Mouse (Mus musculus) left cerebral cortex, postnatal 25 days (tissue): ENCODE data around the gene Myh13. TPM values are rescaled to one million over a fixed set of nuclear protein-coding genes. Genes with fewer than 3 reads are reported as not detected.

ENCODE experiments used
- DNase-seq, 2 experiments: peaks; one replicate each; pipeline ENCODE4 v3.0.0; 2022; ENCODE audit warnings: low spot score in 2 of 2, mixed read lengths in 1 of 2
- intact Hi-C: fragments of 180-260 bp; cut with DNase I; formaldehyde crosslinking; loops from one replicate; pipeline ENCODE4 v1.15.1; 2025
- total RNA-seq, 2 experiments: library from RNA; stranded (reverse); gene quantifications; 2 replicates each; pipeline ENCODE4 v1.2.3; 2021

Myh13 gene
- total RNA-seq, result under 1 TPM; 0.16 to 0.23 TPM

DNA sequence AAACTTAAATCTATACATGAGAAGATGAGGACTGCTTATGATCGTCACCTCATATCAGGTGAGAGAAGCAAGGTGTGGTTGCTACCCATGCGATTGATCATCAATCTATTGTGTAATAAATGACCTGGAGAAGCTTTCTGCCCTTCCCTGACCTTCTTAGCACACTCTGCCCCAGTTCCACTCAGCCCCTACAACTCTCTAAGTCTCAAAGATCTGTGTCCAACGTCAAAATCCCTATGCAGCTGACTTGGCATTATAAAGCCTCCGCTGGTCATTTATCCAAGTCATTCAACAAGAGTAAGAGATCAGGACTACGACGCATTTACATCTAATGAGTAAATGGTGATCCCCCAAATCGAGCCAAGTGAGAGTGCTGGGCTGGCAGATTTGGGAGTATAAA, at the start of gene Myh13:
Gene Myh13 (plus strand): TSS at position 301 of the 400 bp plus-strand sequence.
- intact Hi-C loops, result no loop called here
- no peak for DNase-seq

GRCm38 (mm10) chr11:67276601-67277174, 44.8 kb upstream of the Myh13 start, which contains the start of gene Myh8:
Gene Myh8 (plus strand): TSS chr11:67277124.
- intact Hi-C loops, result no loop called here
- DNase-seq, result no peak

DNA sequence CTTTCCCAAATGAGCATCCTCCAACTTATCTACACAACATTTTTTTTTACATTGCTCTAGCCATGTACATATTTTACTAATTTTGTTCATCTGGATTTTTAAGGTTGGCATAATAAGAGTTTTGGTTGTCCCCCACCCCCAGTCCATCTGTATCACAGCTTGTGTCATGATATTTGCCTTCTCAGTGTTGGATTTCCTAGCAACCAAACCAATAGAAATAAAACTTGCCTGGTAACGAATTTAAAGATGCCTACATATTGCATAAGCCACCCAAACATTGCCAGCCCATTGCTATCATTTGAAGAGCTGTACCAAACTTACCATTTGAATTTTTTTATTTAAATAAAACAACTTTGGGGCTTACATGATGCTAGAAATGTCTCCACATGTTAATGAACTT, 28.0 kb upstream of the Myh13 start:
- intact Hi-C loops, result no loop called here
- peak in 1 of 2 experiments; percentile 64 for DNase-seq

DNA sequence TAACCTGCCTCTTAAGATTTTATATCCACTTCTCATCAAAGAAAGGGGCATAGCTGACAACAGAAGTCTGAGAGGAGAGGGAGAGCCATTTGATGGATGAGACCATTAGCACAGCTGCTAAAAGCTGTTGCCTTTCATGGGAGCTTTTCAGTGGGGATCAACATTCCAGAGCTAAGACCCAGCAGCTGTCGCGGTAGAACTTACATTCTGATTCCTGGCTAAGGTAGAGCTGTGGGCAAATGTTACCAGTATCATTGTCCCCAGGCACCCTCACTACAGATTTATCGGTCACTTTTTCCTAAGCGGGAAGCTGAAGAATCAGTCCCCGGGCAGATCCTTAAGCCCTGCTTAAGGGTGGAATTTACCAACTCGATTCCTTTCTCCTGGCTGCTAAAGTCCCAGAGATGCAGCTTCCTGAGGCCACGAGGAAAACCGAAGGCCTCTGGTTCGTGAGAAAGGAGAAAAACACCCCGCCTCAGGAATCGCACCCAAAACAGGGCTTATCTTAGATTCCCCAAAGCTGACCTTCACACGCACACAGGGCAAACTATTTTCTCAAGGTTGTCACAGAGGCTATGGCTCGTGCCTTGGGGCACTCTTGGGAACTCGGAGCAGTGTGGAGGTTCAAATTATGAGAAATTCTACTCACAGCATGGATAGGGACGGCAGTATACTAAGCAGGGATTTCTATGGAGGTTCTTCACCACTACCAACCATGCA, 7.6 kb upstream of the Myh13 start:
- intact Hi-C loops, result no loop called here
- DNase-seq, result no peak

DNA sequence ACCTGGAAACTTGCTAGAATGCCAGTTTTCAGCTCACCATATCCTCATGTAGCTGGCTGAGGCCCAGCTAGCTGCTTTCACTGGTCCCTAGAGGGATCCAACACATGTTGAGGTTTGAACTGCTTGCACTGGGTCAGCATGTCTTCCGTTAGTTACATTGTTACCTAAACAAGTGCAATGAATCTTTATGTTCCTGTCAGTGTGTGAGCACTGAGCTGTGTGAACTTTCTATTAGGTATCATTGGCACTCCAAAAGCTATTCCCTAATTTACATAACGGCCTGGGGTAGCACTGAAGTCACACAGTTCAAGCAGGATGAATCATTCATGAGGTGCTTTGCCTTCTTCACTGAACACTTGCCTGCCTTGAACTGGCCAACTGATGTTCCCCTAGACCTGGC, 5.1 kb downstream of the Myh13 start:
- DNase-seq, result no peak

GRCm38 (mm10) chr11:67344556-67344955, 23.1 kb downstream of the Myh13 start:
- intact Hi-C loops, result loop anchor here (10.0 kb wide), 1 partner anchor 320 kb away; the partner anchor contains the start of gene Tmem220

More for the DNA sequence above, 5.1 kb downstream of the Myh13 start:
- intact Hi-C loops, result no loop called here

GRCm38 (mm10) chr11:67345186-67345855, 23.9 kb downstream of the Myh13 start:
- intact Hi-C loops, result loop anchor here (10.0 kb wide), 1 partner anchor 321 kb away; the partner anchor contains the start of gene Tmem220

More at GRCm38 (mm10) chr11:67344556-67344955, 23.1 kb downstream of the Myh13 start:
- DNase-seq, result no peak

GRCm38 (mm10) chr11:67345856-67346236, 24.4 kb downstream of the Myh13 start:
- no peak for DNase-seq
- intact Hi-C loops, result loop anchor here (10.0 kb wide), 1 partner anchor 321 kb away; the partner anchor contains the start of gene Tmem220

More at GRCm38 (mm10) chr11:67345186-67345855, 23.9 kb downstream of the Myh13 start:
- DNase-seq, result no peak

- intact Hi-C loops, result loop anchor here (1.0 to 2.0 kb wide), 2 partner anchors 113 to 238 kb away; no protein-coding TSS in a partner anchor
- peak; percentile 81 to 88 for DNase-seq
Observed at GRCm38 (mm10) chr11:67350153-67350768, 28.8 kb downstream of the Myh13 start.

GRCm38 (mm10) chr11:67353011-67353410, 31.6 kb downstream of the Myh13 start:
- intact Hi-C loops, result no loop called here
- no peak for DNase-seq

DNA sequence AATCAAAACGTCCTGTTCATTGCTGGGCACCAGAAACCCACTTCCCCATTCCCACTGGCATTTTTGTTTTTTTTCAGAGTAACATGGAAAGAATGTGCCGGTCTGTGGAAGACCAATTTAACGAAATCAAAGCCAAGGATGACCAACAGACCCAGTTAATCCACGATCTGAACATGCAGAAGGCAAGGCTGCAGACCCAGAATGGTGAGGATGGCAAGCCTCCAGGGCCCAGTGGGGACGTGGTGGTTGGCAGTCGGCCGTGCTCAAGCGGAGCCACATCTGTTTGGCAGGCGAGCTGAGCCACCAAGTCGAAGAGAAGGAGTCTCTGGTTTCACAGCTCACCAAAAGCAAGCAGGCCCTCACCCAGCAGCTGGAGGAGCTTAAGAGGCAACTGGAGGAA, 36.6 kb downstream of the Myh13 start:
- intact Hi-C loops, result no loop called here
- no peak for DNase-seq

GRCm38 (mm10) chr11:67362236-67362635, 40.8 kb downstream of the Myh13 start:
- intact Hi-C loops, result no loop called here
- DNase-seq, result no peak

- intact Hi-C loops, result no loop called here
- DNase-seq, result no peak
Observed at GRCm38 (mm10) chr11:67364551-67364950, 43.1 kb downstream of the Myh13 start.

DNA sequence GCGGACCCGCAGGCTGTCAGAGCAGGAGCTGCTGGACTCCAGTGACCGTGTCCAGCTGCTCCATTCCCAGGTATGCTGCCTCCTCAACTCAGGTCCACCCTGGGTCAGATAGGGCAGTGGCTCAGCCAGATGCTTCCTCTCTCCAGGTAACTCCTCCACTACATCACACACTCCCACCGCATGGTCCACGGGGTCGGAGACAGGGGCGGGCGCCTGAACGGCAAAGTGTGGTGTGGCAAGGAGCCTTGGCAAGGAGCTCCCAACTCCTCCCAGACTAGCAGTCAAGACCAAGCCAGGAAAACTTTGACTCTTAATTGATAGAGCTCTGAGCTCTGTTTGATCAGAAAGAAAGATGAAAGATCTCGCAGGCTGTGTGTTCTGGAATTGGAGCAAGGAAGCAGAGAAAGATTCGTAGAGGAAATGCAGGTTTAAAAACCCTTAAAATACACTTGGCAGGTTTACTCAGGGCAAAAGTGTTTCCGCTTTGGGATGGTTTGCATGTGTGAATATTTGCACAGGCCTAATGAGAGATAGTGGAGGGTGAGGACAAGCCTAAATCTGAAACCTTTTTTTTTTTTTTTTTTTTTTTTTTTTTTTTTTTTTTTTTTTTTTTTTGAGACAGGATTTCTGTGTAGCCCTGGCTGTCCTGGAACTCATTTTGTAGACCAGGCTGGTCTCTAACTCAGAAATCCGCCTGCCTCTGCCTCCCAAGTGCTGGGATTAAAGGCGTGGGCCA, 43.7 kb downstream of the Myh13 start:
- intact Hi-C loops, result no loop called here
- no peak for DNase-seq

DNA sequence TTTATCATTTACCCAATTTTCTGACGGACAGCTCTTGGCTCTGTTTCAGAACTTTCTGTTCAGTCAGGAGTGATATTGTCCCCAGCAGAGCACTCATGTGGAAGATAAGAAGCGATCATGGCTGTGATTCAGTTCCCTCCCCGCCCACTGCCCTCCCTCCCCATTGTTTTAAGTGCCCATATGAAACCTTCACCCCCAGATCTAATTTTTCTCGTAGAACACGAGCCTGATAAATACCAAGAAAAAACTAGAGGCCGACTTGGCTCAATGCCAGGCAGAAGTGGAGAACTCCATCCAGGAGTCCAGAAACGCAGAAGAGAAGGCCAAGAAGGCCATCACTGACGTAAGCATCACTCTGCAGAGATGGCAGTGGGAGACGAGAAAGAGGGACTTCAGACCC, 45.5 kb downstream of the Myh13 start:
- no peak for DNase-seq
- intact Hi-C loops, result no loop called here

DNA sequence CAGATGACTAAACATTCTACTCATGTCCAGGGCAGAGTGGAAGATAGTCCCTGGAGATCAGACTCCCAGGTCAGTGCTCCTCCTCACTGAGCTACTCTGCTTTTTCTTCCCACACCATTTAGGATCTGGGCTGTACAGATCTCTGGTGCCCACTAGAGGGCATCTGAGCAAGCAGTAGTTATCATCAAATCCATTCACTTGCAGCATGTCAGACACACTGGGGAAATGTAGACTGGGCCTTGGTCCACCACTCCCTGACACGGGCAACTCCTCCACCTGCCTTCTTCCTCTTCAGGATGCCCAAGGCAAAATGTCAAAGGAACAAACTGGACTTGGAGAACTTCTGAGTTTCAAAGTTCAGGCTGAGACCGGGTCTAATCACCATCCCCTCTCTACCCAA, 51.9 kb downstream of the Myh13 start:
- intact Hi-C loops, result loop anchor here (2.0 to 5.0 kb wide), 4 partner anchors 84 to 304 kb away; partner anchors contain the start of gene Gas7
- DNase-seq, result peak; percentile 28 to 56

- DNase-seq, result no peak
- intact Hi-C loops, result no loop called here
Observed at GRCm38 (mm10) chr11:67376308-67376707, 54.9 kb downstream of the Myh13 start.

DNA sequence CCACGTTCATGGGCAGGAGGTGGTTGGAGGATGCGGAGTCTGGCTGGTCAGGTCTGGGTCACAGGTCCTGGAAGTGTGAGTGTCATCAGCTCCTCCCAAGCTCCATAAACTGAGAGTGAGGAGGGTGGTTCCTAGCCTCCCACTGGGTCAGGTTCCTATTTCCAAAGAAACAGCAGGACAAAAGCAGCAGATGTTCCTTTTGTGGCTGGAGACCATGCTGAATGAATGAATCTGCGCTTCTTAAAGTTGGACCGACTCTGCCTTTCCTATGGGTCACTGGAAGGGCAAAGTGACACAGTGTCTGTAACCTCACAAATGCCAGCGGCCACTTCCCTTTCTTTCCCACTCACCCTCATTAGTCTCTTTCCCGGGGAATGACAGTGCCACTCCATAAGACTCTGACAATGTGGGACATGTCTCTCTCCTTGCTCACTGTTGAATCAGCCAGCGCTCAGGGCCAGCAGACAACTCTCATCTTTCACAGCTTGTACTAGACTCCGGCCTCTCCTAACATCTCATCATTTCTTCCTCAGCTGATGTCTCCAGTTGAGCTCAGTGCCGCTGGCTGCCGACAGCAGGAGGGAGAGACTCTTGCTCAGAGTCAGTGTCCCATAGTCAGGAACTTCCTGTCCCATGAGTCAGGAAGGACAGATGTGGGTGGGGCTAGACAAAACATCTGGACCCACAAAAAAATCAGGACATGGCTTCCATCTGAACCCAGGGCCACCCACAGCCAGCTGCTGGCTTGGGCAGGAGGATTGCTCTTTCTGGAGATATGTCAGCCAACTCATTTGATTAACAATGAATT, 58.4 kb downstream of the Myh13 start:
- intact Hi-C loops, result no loop called here

More for the DNA sequence above, 58.4 kb downstream of the Myh13 start:
- DNase-seq, result no peak
